Mouse (Mus musculus): ENCODE data around the gene Ugt1a5.

- TF ChIP-seq POLR2A (IDR thresholded peaks at IDR 0.05; ENCODE audit: extremely low read depth, insufficient read depth, low read length) (no peak), CTCF (IDR thresholded peaks at IDR 0.05; ENCODE audit: low read depth, low read length) (no peak)
Observed at GRCm38 (mm10) chr1:88218591-88218990, 52.8 kb downstream of the Ugt1a5 start.

All from liver, adult 2 months (tissue).